Mouse (Mus musculus): Measurements from ENCODE around the gene Atp10a.

DNA sequence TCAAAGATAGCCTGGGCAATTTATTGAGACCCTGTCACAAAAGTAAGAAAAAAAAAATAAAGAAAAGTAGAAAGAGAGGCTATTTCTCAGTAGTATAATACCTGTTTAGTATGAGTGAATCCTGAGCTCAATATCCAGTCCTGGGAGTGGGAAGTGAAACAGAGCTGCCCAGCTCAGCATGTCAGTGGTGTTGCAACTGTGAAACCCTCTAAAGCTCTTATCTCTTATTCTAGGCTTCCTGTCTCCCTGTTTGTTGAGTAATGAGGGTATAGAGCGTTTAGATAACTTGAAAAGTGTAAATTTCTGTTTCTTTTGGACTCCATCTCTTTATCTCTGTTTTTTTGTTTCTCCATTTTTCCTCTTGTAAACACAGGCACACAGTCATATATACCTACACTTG is 74.9 kb downstream of the Atp10a start:
- TF ChIP-seq TAL1 (IDR thresholded peaks at IDR 0.05; ENCODE audit: low read length) (no peak), GATA1 (IDR thresholded peaks at IDR 0.05; ENCODE audit: low read length) (no peak)

Measured in erythroblast, embryonic 14.5 days (primary cell).